Mouse (Mus musculus): ENCODE measurements around the gene Macrod2. TPM values are rescaled to one million over a fixed set of nuclear protein-coding genes. Genes with fewer than 3 reads are reported as not detected.
A peak's percentile ranks its signal among the peaks of the same experiment; 100 is the strongest.

The Macrod2 gene
- total RNA-seq, 2 experiments from 2014 or later: 14.0 to 18.0 TPM

DNA sequence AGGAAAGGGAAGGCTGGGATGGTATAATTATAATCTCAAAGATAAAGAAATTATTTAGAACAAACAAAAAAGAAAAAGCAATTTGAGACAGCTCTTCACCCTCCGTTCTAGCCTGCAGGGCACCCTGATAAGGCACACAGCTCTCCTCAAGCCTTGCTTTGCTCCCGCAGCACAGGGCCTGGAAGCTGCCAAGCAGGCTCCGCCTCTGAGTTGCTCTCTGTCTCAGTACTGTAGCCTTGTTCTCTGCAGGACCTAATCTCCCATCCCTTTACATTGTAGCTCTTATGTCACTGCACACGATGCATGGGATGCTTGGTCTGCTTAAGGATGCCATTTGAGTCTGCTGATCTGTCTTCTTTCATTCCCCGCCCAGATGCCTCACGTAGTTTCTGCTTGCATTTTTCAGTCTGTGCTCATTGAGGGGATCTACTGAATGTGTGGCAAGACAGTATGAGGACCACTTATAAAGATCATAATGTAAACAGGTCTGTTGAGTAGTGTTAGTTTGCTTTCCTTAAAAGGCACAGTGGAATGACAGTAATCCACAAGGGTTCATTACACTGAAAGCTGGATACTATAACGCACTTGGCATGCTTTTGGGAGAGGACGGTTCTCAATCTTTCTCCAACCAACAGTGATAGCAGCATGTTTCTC, 380.5 kb downstream of the Macrod2 start:
- intact Hi-C loops (cut with DNase I): no loop called here
- DNase-seq: no peak

DNA sequence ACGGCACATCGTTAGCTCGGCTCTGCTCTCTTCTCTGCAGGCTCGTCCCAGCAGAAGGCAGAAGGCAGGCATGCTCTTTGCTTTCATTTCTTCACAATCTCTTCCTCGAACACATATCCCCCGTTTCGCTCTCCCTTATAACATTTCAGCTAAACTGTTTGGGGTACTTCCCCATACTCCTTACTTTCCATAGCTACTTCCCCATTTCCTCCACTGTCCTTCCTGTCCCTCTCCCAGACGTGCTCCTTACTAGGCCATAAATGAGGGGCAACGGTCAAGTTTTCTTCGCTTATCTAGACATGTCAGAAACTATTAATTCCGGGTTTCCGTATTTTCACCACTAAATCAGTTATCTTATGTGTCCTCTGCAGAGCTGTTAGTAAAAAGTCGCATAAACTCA, 383.1 kb downstream of the Macrod2 start:
- DNase-seq: no peak
- intact Hi-C loops (cut with DNase I): no loop called here

DNA sequence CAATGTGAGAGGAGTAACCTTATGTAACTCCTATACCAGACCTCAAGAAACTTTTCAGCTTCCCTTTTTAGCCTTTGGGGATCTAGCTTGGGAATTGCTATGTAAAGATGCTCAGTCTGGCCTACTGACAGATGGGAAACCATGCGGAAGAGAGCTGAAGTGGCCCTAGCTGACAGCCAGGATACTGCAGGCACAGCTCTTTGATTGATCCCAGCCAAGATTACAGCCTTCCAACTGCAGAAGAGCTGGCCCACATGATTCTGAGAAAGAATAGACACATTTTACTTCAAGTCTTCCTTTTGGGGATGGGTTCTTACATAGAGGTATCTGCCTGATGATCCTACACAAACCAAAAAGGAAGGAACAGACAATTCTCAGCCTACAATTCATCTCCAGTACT, 387.9 kb downstream of the Macrod2 start:
- intact Hi-C loops (cut with DNase I): no loop called here

DNA sequence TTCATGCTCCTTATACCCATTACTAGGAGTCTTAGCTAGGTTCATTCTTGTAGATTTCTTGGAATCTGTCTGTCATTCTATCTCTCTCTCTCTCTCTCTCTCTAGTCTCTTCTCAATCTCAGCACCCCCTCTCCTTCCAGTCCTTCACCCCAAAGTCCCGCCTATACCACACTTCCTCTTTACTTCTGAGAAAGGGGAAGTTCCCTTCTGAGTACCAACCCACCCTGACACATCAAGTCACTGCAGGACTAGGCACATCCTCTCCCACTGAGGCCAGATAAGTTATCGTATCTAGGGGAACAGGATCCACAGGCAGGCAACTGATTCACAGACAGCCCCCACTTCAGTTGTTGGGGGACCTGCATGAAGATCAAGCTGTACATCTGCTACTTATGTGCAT, 389.5 kb downstream of the Macrod2 start:
- DNase-seq: no peak
- intact Hi-C loops (cut with DNase I): no loop called here

More for the DNA sequence above, 387.9 kb downstream of the Macrod2 start:
- DNase-seq: no peak

DNA sequence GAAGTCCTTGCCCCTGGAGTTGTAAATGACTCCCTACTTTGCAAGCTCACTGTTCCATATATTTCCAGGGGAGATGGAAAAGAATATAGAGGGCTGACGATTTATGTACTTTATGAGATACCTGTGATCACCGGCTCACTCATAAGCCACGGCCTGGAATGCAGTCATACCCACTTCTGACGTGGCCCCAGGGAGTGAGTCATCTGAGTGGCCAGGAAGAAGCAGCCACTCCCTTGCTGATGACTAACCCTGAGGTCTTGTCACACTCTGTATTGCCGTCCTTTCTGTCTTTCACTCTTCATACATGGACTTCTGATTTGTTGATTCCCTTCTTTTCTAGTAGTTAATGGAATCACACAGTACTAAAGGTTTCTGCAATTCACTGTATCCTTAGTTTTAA, 395.3 kb downstream of the Macrod2 start:
- intact Hi-C loops (cut with DNase I): no loop called here

DNA sequence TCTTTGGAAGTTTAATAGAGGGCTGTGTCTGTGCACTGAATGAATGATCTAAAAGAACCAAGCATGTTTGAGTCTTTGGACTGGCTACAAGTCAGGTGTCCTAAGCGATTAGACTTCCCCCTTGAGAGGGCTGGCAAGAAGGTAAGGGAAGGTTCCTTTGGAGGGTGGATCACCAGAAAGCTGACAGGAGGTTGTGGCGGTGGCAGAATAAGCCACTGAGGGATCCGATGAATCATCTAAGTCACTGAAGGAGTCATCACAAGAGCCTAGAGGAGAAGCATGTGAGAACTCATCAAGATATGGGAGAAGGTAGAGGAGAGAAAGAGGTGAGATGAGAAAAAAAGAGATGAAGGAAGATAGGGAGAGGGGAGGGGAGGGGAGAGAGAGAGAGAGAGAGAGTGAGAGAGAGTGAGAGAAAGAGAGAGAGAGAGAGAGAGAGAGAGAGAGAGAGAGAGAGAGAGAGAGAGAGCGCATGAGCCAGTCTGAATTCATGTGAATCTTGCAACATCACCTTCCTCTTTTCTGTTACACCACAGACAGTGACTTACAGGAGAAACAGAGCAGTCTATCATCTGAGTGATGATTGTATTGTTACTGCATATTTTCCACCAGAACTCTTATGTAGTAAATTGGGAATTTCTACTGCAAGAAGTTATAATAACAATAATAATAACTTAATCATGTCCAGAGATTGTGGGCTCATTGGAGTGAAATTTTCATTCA, 398.9 kb downstream of the Macrod2 start:
- no peak for DNase-seq
- intact Hi-C loops (cut with DNase I): no loop called here

More for the DNA sequence above, 395.3 kb downstream of the Macrod2 start:
- no peak for DNase-seq

DNA sequence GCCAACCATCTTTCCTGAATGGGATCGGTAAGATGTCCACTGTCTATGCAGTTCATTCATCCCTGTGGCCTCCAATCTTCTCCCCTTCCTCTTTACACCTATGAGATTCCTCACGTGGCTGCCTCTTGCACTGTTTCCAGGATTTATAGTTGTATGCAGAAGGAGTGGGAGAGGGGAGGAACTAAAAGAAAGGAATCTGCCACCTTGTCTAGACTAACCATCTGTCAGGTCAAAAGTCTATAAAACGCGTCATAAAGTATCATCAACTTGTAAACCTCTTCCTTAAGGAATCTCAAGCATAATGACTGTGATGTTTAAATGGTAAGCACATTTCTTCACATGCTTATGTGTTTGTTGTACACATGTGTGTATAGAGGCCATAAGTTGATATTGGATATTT, 416.6 kb downstream of the Macrod2 start:
- intact Hi-C loops (cut with DNase I): no loop called here
- DNase-seq: no peak

DNA sequence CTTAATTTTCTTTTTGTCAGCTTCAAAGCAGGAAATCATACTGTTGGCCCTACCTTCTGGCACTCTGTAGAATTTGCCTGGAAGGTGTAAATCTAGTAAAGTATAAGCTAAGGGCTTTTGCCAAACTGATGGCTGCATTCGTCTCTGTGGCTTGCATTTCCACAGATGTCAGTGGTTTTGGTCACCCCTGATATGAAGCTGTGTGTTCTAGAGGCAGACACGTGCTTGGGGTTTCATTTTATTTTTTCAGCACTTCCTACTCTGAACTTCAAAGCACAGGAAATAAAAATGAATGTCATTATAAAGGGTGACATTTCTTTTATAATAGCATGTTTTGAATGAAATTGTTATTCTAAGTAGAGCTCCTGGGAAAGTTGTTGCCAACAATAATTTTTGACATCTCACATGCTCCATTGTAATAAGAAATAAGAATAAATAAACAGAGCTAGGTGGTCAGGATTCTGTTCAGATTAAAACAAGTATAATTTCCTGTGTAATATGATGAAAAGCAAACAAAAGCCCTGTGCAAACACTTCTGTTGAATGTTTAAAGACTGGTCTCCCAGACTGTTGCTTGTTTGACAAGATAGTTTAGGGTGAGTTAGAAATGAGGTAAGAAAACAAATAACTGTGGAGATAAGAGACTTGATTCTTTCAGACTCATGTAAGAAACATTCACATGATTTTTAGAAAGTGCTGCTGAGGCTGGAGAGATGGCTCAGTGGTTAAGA, 424.4 kb downstream of the Macrod2 start:
- no peak for DNase-seq
- intact Hi-C loops (cut with DNase I): no loop called here

DNA sequence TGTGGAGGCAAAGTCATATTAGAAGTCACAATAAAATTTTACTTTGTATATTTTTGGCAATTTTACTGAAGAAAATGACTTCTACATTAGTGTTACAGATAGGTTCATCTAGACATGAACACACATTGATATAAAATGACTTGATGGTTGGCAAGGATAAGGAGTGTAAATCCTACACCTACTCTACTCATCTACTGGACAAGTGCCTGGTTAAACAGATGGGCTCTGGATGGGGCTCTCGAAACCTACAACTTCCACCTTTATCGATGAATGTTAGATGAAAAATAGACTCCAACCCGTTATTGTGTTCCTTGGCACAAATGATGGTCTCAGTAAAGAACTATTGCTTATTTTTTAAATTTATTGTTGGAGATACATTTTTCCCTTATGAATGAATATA, 427.3 kb downstream of the Macrod2 start:
- DNase-seq: no peak
- intact Hi-C loops (cut with DNase I): no loop called here

DNA sequence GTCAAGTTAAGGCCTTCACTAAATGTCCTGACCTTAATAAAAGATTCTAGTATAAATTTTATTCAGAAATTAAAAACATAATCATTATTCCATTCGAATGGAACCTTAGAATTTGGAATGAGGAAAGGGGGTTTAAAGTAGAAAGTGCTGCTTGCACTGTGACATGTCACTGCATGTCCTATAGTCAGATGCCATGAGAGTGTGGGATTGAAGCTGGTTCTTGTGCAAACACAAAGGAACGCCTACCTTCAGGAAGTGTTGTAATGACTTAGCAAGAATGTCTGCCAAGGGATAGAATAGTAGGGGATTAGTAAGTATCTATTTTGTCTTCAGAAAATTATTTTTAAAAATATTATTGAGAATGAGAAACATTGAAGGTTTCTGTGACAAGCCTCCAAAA, 431.1 kb downstream of the Macrod2 start:
- DNase-seq: no peak
- intact Hi-C loops (cut with DNase I): no loop called here

DNA sequence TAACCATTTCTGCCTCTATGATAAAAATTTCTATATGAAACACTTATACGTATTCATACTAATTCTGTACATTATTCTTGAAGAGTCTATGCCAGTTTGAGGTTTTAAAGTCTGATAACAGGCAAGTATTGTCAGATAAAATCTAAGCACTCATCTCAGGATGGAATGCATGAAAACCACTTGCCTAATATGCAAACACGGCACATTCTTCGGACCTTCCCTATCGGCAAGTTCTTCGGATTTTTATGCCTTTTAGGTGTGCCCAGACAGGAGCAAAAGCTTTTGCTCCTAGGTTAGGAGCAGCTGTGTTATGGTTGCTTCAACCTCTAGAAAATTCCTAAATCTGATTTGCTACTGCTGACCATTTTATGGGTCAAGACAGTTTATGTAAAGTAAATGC, 433.8 kb downstream of the Macrod2 start:
- intact Hi-C loops (cut with DNase I): no loop called here

DNA sequence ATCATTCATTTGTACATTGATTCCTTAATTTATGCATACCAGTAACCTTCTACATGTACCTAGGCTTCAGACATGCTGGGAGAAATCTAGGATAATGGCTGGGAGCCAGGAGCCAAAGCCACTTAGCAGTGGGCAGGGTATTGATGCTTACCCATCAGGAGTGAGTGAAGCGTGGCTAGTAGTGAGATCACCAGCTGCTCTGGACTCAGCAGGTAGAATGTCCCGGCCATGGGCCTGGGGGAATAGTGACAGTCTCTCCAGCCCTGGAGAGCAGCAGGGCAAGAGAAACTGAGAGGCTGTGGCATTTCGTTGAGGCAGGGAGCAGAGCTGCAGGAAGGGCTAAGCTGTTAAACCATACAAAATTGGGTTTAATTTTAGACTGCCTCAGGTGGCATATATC, 435.0 kb downstream of the Macrod2 start:
- DNase-seq: no peak
- intact Hi-C loops (cut with DNase I): no loop called here

More for the DNA sequence above, 433.8 kb downstream of the Macrod2 start:
- DNase-seq: no peak

DNA sequence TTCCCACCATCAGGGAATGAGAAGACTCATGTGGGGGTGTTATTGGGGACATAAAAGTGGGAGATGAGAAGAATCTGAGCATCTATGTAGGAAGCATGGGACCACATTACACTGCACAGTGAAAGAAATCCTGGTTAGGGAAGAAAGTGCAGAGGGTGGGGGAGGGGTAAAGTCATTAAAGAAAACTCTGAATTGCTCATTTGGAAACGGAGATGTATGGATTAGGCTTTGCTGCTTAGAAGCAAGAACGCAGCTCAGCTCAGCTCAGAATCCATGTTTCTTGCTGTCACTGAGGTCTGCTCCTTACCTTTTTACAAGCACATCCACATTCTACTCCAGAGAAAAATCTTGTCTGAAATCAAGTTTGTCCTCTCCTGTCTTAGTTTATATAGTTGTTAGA, 444.3 kb downstream of the Macrod2 start:
- intact Hi-C loops (cut with DNase I): no loop called here
- DNase-seq: no peak

DNA sequence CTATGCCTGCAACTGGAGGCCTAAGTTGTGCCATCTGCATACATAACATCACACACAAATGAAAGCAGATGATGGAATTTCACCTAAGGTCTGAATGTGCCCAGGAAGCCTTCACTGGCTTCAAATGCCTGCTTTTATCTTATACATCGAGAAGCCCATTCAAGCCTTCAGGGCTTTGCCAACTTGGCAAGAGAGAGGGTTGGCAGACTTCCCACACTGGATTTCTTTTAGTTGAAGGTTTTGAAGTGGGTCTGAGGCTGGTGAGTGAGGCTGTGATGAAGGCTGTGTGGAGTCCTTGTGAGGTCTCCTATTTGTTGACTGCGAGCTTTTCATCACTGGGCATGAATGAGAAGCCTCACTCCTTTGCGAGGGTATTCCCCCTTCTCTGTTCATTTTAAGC, 444.8 kb downstream of the Macrod2 start:
- intact Hi-C loops (cut with DNase I): no loop called here

DNA sequence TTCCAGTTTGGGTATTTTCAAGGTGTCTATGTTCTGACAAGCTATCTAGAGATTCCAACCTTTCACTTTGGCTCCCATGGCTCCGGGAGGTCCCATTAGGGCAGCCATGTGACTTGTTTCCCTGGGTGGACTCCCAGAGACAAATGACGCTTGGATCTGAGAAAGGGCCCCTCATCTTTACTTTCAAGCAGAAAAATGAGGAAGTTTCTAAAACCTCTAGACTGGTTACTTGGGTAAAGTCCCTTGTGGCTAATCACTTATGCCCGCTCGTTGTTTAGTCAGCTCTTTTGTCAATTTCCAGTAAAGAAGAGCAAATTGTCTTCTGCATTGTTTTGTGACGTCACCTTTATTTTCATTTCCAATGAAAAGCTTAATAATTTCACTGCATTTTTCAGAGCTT, 448.9 kb downstream of the Macrod2 start:
- intact Hi-C loops (cut with DNase I): no loop called here
- DNase-seq: no peak

More for the DNA sequence above, 444.8 kb downstream of the Macrod2 start:
- peak in 1 of 2 experiments; percentile 4 for DNase-seq

DNA sequence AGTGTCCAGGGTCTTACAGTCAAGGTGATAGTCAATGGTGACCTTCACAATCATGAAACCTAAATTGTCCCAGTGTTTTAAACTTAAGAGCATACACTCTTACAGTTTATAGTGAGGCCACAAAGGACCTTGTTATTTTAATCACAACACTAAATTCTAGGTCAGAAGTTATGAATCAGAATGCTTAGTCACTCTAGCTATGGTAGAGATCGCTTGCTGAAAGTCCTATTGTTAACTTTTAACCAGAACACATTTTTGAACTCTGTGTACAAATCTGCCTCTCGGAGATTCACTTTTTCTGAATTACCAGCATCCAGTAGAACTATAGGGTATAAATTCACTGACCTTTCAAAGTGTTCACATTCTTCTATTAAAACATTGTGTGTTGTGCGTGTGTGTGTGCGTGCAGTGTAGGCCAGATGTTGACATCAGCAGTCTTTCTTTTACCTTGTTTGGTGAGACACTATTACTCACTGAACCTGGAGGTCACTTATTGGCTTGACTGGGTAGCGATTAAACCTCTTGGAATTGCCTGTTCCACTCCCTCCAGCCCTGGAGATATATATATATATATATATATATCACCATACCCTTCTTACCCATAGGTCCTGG, 452.8 kb downstream of the Macrod2 start:
- intact Hi-C loops (cut with DNase I): no loop called here
- no peak for DNase-seq

DNA sequence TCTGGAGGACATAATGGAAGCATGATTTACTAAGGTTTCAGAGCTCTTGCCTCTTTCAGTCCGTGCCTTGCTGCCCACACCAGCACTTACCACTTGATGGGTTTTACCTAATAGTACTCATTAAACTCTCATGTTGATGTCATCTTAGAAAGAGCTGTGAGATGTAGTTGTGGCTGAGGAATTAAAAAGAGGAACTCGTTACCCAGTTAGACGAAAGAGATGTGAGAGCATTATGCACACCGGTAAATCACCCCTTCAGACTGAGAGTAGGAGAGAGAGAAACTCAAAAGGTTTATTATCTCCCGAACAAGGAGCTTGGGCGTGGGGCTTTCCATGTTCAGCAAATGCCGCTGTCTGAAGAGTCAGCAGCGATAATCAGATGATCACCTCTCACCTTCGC, 458.4 kb downstream of the Macrod2 start:
- no peak for DNase-seq
- intact Hi-C loops (cut with DNase I): no loop called here

DNA sequence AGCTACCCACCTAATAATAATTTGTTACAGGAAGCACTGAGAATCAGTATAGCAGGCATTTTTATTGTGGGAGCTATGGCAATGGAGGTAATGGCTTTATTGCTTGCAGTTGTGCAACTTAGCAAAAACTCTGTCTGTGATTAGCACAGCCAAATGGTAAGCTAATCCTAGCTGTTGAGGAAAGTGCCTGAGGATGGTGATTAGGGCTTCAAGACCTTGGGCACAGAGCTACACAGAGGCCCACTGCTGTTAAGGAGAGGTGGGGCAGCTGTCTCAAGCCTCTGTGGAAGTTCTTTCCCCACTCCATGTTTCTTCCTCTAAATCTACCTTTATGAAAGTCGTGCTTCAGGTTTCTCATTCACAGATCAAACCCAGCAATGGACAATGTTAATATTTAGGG, 466.2 kb downstream of the Macrod2 start:
- DNase-seq: no peak
- intact Hi-C loops (cut with DNase I): no loop called here

DNA sequence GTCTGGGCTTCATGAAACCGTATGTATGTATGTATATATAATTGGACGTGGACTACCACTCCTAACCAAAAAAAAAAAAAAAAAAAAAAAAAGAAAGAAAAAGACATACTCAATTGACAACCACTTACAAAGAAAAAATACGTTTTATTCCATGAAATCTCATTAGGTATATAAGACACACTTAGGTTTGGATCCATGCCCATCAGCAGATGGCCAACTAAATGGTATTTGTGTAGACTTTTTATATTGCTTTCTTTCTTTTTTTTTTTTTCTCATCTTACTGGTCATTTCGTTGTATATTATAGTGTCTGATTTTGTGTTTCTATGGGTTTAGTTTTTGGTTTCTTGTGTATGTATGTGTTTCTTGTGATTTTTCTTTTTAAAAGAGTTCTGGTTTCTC, 467.6 kb downstream of the Macrod2 start:
- DNase-seq: no peak
- intact Hi-C loops (cut with DNase I): no loop called here

DNA sequence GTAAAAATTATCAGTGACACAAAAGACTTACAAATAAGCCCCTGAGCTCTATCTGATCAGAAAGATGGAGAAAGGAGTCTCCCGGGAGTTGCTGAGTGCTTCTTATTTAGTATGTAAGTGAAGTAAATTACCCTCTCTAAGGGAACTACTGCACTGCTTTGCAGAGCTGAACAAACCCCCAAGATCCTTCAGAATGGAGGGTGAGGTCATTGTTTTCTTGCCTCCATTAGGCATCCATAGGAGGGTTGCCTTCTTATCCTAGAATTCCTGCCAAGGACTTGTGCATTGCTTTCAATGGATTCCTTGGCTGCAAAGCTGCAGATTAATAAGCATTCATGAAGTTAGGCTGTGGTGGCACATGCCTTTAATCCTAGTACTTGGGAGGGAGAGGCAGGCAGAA, 470.5 kb downstream of the Macrod2 start:
- DNase-seq: no peak
- intact Hi-C loops (cut with DNase I): no loop called here

DNA sequence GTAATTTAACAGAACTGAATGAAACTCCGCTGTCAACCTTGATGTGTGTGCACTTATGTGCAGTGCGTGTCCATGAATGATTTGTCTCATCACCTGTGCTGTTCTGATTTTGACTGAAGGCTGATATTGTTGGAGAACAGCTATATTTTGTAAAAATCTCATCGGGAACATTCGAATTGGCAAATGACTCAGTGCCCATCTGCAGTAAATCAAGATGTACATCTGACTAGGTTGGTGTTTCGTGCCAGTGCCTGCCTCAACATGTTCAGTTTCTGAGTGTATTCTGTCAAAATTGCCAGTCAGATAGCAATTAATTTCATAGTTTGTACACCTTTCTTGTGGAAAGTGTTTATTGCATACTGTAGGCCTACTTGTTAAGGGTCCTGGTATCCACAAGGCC, 472.0 kb downstream of the Macrod2 start:
- intact Hi-C loops (cut with DNase I): no loop called here
- DNase-seq: no peak

Data from gastrocnemius, postnatal 36 days (tissue).